Mouse (Mus musculus) midbrain, embryonic 10.5 days (tissue): ENCODE results near the gene Wsb1. TPM values are rescaled to one million over a fixed set of nuclear protein-coding genes. Genes with fewer than 3 reads are reported as not detected.
A peak's percentile ranks its signal among the peaks of the same experiment; 100 is the strongest.

ENCODE experiments used
- DNase-seq: peaks from one replicate; pipeline ENCODE4 v3.0.0-alpha.2; 2017; ENCODE audit warnings: low spot score
- H3K27ac ChIP-seq: fragments of 300-500 bp; sonication (generic); replicated peaks from 2 replicates; pipeline ENCODE4 v1.5.1; 2016; ENCODE audit warnings: mild to moderate bottlenecking
- H3K27me3 ChIP-seq: fragments of 300-500 bp; sonication (generic); 2 replicates; pipeline ENCODE4 v1.6.1; 2016; ENCODE audit warnings: low read depth, mild to moderate bottlenecking; ENCODE audit not compliant: poor library complexity, severe bottlenecking
- H3K36me3 ChIP-seq: fragments of 300-500 bp; sonication (generic); 2 replicates; pipeline ENCODE4 v1.6.1; 2016; ENCODE audit warnings: mild to moderate bottlenecking, moderate library complexity
- H3K4me1 ChIP-seq: fragments of 300-500 bp; sonication (generic); 2 replicates; pipeline ENCODE4 v1.6.1; 2016
- H3K4me3 ChIP-seq: fragments of 300-500 bp; sonication (generic); 2 replicates; pipeline ENCODE4 v1.5.1; 2016; ENCODE audit warnings: mild to moderate bottlenecking, moderate library complexity
- H3K9me3 ChIP-seq: fragments of 300-500 bp; sonication (generic); replicated peaks from 2 replicates; pipeline ENCODE4 v1.6.1; 2016; ENCODE audit warnings: mild to moderate bottlenecking
- WGBS: fragments of 180-500 bp; shearing (Covaris S2); methylation state at CpG from one replicate; pipeline ENCODE4 v1.1.7; 2016; 5-methylcytosine and 5-hydroxymethylcytosine counted together
- polyA plus RNA-seq: library from polyadenylated mRNA; unstranded; fragments of >200 nt; fragmentation: Nextera tagmentation; extraction: Ambion mirVana; gene quantifications from 2 replicates; pipeline ENCODE4 v1.2.1, GENCODE M21; 2016

Gene Wsb1
- polyA plus RNA-seq, 1 experiment from 2014 or later, result 253 TPM

GRCm38 (mm10) chr11:79223420-79223819, 31.1 kb downstream of the Wsb1 start:
- WGBS, result 92% methylated on average over 6 of the region's 6 CpGs
- no peaks in the 10 kb centered on the region for H3K27me3 ChIP-seq
- peaks cover 9% of the 10 kb centered on the region for H3K4me1 ChIP-seq
- DNase-seq, result no peak
- no peaks in the 10 kb centered on the region for H3K36me3 ChIP-seq
- no peaks in the 10 kb centered on the region for H3K9me3 ChIP-seq
- H3K27ac ChIP-seq, result no peak overlapping the region
- no peak overlapping the region for H3K4me3 ChIP-seq

GRCm38 (mm10) chr11:79222661-79223060, 31.8 kb downstream of the Wsb1 start:
- WGBS, result 90% methylated on average over 6 of the region's 6 CpGs
- Histone ChIP-seq H3K27ac (no peak overlapping the region), H3K4me3 (no peak overlapping the region), H3K27me3 (no peaks in the 10 kb centered on the region), H3K36me3 (no peaks in the 10 kb centered on the region), H3K4me1 (peaks cover 9% of the 10 kb centered on the region), H3K9me3 (no peaks in the 10 kb centered on the region)
- DNase-seq, result no peak

DNA sequence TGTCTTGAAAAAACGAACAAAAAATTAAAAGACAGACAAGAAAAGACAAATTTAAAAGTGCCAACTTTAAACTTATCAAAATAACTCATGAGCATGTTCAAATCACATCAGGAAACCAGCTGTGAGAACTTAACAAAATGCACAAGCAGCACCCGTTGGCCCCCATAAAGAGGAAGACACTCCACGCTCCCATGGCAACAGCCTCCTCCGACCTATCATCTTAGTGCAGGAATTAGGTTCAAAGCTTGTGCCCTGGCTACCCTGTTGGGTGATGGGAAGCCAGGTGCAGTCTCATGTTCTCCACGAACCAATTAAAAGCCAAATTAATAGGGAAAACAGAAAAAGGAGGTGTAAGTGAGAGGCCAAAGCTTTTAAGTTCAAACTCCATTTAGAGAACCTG, 32.8 kb downstream of the Wsb1 start:
- Histone ChIP-seq H3K27me3 (no peaks in the 10 kb centered on the region), H3K4me1 (peaks cover 9% of the 10 kb centered on the region), H3K36me3 (no peaks in the 10 kb centered on the region), H3K4me3 (no peak overlapping the region), H3K27ac (no peak overlapping the region), H3K9me3 (no peaks in the 10 kb centered on the region)
- no peak for DNase-seq
- 82% methylated on average over 5 of the region's 5 CpGs for WGBS

DNA sequence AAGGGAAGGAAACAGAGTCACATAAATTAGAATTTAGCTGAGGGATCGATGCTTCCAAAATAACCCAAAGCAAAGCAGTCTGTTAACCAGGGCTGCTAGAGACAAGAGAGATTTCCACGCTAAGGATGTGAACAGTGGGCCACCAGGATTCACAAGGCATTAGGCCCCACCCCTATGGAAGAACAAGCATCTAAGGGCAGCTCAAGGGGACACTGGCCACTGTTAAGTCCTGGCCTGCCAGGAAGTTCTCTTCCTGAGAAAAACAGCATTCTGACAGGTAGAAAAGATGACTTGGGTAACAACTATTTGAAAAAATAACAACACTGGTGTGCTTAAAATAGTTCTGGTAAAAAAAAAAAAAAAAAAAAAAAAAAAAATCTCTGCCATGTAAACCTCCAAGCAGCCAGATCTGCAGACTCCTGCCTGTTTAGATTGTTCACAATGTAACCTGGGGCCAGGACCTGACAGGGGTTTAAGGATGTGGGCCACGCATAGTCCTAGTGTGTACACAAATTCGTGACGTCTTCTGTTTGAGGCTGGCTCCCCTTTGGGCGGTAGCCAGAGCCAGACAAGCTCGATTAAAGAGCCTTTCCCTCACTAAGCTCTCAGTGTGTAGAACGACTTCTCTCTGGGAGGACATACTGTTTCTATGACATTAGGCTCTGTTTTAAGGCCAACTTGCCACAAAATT, 35.4 kb downstream of the Wsb1 start:
- Histone ChIP-seq H3K27me3 (no peaks in the 10 kb centered on the region), H3K4me1 (peaks cover 2% of the 10 kb centered on the region), H3K27ac (no peak overlapping the region), H3K36me3 (no peaks in the 10 kb centered on the region), H3K4me3 (no peak overlapping the region), H3K9me3 (no peaks in the 10 kb centered on the region)
- WGBS, result 84% methylated on average over 8 of the region's 8 CpGs
- DNase-seq, result no peak

DNA sequence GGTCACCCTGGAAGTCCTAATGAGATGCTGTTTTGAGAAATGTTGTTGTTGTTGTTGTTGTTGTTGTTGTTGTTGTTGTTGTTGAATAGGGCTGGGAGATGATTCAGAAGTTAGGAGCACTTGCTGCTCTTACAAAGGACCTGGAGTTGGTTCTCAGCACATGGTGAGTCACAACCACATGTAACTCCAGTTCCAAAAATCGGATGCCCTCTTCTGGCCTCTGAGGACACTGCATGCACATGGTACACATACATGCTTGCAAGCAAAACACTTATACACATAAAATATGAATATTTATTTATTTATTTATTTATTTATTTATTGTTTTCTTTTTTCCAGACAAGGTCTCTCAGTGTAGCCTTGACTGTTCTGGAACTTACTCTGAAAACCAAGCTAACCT, 36.4 kb downstream of the Wsb1 start:
- Histone ChIP-seq H3K4me1 (peaks cover 6% of the 10 kb centered on the region), H3K27ac (no peak overlapping the region), H3K4me3 (no peak overlapping the region), H3K36me3 (no peaks in the 10 kb centered on the region), H3K27me3 (no peaks in the 10 kb centered on the region), H3K9me3 (no peaks in the 10 kb centered on the region)
- DNase-seq, result no peak
- 86% methylated on average over 1 of the region's 1 CpGs for WGBS

DNA sequence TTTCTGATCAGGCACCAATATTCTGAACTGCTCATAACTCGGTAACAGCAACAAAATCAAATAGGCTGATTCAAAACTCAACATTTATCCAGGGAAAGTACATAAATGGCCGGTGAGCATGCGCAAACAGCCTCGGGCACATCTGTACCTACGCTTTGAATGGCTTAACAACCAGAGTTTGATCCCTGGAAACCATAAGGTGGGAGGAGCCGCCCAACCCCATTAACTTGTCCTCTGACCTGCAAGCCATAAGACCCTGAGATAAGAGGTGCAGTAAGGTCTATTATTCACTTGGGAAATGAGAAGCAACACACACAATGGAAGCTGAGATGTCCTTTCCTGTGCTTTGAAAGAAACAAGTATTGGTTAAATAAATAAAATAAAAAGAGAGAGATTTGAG, 37.3 kb downstream of the Wsb1 start:
- 85% methylated on average over 6 of the region's 6 CpGs for WGBS
- no peaks in the 10 kb centered on the region for H3K9me3 ChIP-seq
- H3K4me1 ChIP-seq, result peaks cover 6% of the 10 kb centered on the region
- no peak overlapping the region for H3K27ac ChIP-seq
- H3K27me3 ChIP-seq, result no peaks in the 10 kb centered on the region
- no peak for DNase-seq
- no peak overlapping the region for H3K4me3 ChIP-seq
- H3K36me3 ChIP-seq, result no peaks in the 10 kb centered on the region

GRCm38 (mm10) chr11:79215539-79215938, 38.9 kb downstream of the Wsb1 start:
- DNase-seq, result no peak
- Histone ChIP-seq H3K36me3 (no peaks in the 10 kb centered on the region), H3K4me3 (no peak overlapping the region), H3K9me3 (no peaks in the 10 kb centered on the region), H3K27ac (no peak overlapping the region), H3K4me1 (peaks cover 6% of the 10 kb centered on the region), H3K27me3 (no peaks in the 10 kb centered on the region)
- WGBS, result 78% methylated on average over 2 of the region's 2 CpGs

DNA sequence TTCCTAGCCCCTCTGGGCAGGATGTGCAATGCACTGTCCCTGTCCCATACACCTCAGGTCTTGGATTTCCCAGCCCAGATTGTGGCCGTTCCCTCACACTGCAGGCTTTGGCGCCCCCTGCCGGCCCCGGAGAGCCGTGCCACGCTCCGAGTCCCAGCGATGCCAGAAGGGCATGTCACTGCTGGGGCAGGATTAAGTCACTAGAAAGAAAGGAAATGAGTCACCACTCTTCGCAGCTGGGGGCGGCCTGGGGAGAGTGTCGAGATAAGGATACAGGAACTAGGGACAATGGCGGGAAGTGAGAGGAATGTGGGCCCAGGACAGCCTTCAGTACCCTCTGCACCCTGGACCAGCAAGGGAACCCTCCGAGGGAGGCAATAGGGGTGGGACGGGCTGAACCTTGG, 40.5 kb downstream of the Wsb1 start:
- Histone ChIP-seq H3K4me1 (peaks cover 6% of the 10 kb centered on the region), H3K9me3 (no peaks in the 10 kb centered on the region), H3K4me3 (no peak overlapping the region), H3K36me3 (no peaks in the 10 kb centered on the region), H3K27ac (peak overlapping the region; percentile 49; the same call in 1 of the 2 replicates), H3K27me3 (no peaks in the 10 kb centered on the region)
- DNase-seq, result peak; percentile 91
- 12% methylated on average over 14 of the region's 14 CpGs for WGBS

- 89% methylated on average over 5 of the region's 5 CpGs for WGBS
- no peaks in the 10 kb centered on the region for H3K36me3 ChIP-seq
- H3K4me3 ChIP-seq, result no peak overlapping the region
- H3K27ac ChIP-seq, result no peak overlapping the region
- H3K4me1 ChIP-seq, result peaks cover 6% of the 10 kb centered on the region
- no peaks in the 10 kb centered on the region for H3K9me3 ChIP-seq
- no peaks in the 10 kb centered on the region for H3K27me3 ChIP-seq
- DNase-seq, result no peak
Measured at GRCm38 (mm10) chr11:79209882-79210471, 44.5 kb downstream of the Wsb1 start.

DNA sequence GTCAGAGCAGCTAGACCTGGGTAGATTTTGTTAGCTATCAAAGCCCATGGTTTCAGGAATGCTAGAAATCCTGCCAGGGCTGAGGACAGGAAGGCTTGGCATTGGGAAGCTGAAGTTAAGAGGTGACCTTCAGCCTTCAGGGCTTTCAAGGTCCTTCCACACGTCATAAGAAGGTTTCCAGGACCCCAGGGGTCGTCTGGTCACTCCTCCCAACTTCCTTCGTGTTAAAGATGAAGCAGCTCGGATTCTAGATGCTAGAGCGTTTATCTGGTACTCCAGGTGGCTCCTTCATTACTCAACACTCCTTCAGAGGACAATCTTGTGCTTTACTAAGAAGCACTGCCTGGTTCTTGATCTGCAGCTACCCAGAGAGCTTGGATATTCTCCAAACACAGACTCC, 45.4 kb downstream of the Wsb1 start:
- no peak for DNase-seq
- 54% methylated on average over 5 of the region's 5 CpGs for WGBS
- Histone ChIP-seq H3K4me3 (no peak overlapping the region), H3K27ac (no peak overlapping the region), H3K4me1 (peaks cover 4% of the 10 kb centered on the region), H3K36me3 (no peaks in the 10 kb centered on the region), H3K9me3 (no peaks in the 10 kb centered on the region), H3K27me3 (no peaks in the 10 kb centered on the region)

DNA sequence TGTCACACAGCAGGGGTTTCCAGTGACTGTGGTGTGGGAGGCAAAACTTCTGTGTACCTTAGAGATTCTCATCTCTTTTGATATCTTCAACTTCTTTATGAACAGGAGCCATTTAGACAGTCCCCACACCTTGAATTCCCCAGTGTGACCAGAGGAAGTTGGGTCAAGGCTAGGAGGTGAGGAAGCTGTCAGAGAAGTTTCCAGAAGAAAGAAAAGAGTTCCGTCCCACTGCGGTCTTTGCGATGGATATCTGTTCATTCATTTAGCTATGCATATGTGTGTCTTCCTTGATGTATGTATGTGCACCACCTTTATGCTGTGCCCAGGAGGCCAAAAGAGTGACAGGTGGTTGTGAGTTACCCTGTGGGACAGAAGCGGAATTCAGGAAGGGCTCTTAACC, 46.0 kb downstream of the Wsb1 start:
- 98% methylated on average over 4 of the region's 4 CpGs for WGBS
- H3K9me3 ChIP-seq, result no peaks in the 10 kb centered on the region
- no peak overlapping the region for H3K4me3 ChIP-seq
- no peaks in the 10 kb centered on the region; the same call in 1 of the 2 replicates for H3K4me1 ChIP-seq
- H3K36me3 ChIP-seq, result no peaks in the 10 kb centered on the region
- no peak overlapping the region for H3K27ac ChIP-seq
- no peak for DNase-seq
- no peaks in the 10 kb centered on the region for H3K27me3 ChIP-seq

- H3K36me3 ChIP-seq, result no peaks in the 10 kb centered on the region
- H3K4me1 ChIP-seq, result no peaks in the 10 kb centered on the region; the same call in 1 of the 2 replicates
- no peaks in the 10 kb centered on the region for H3K9me3 ChIP-seq
- H3K4me3 ChIP-seq, result no peak overlapping the region
- DNase-seq, result no peak
- H3K27me3 ChIP-seq, result no peaks in the 10 kb centered on the region
- H3K27ac ChIP-seq, result no peak overlapping the region
- 91% methylated on average over 10 of the region's 10 CpGs for WGBS
Measured at GRCm38 (mm10) chr11:79207691-79208090, 46.8 kb downstream of the Wsb1 start.

GRCm38 (mm10) chr11:79204444-79204843, 50.0 kb downstream of the Wsb1 start:
- 79% methylated on average over 3 of the region's 3 CpGs for WGBS
- H3K27ac ChIP-seq, result no peak overlapping the region
- H3K4me3 ChIP-seq, result no peak overlapping the region
- H3K9me3 ChIP-seq, result no peaks in the 10 kb centered on the region
- H3K27me3 ChIP-seq, result no peaks in the 10 kb centered on the region
- no peaks in the 10 kb centered on the region for H3K36me3 ChIP-seq
- peaks cover 7% of the 10 kb centered on the region for H3K4me1 ChIP-seq
- no peak for DNase-seq
